Mouse (Mus musculus) telencephalon, adult 2 months (tissue): ENCODE results near the gene Tmcc1.

Experiments
- DNase-seq: peaks from one replicate; pipeline ENCODE4 v3.0.0-alpha.2; 2011; ENCODE audit warnings: low read depth, low spot score

The Tmcc1 gene

GRCm38 (mm10) chr6:115972083-115972764 is 221.1 kb downstream of the Tmcc1 start:
- no peak for DNase-seq

DNA sequence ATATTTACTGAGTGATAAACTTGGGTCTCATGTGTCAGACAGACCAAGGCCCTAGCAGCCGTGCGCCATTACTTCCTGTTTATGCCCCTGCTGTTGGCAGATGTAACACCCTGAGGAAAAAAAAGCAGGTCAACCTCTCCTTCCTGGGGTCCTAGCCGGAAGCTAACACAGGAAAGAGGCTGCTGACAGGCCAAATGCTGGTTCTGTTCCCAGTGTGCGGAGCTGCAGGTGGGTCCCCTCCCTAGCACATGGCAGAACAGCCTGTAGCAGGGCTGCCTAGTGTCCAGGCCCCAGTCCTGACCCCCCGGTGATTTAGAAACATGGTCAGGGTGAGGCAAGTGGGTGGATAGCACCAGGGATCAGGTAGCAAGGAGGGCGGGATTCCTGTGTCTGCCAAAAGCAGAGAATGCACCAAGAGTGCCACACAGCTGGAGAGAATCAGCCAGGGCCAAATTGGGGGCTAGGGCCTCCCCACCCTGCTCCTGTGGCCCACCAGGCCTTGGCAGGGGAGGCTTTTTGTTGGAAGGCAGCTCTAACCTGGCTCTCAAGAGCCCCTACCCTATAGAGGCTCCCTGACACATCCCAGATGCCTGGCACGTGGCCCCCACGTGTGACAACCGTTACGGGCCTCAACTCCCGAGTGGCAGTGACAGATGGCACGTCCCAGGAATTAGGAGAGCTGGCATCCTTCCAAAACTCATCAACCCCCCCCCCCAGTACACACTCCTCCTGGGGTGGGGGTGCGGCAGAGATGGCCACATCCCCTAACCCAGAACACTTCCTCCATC is 221.8 kb downstream of the Tmcc1 start:
- no peak for DNase-seq

GRCm38 (mm10) chr6:115969952-115970351 is 223.3 kb downstream of the Tmcc1 start:
- no peak for DNase-seq

GRCm38 (mm10) chr6:115969103-115969502 is 224.2 kb downstream of the Tmcc1 start:
- no peak for DNase-seq

DNA sequence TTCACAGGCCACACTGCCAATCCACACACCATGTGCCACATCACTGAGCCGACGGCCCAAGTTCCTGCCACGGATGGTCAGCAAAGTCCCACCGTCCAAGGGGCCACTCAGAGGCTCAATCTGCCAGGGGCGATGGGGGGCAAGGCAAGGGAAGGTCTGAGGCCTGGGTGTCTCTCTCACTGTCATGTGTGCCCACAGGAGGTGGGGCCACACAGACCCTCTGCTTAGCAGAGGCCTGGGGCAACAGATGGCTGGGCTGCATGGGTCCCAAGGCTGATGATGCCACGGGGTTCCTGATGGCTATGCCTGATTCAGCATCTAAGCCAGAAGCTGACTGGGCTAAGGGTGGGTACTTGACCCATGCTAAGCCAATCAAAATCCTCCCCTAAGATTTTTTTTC is 224.6 kb downstream of the Tmcc1 start:
- DNase-seq = no peak
